Mouse (Mus musculus) large intestine, adult 2 months (tissue): Measurements from ENCODE around the gene Gm17402. TPM values are rescaled to one million over a fixed set of nuclear protein-coding genes. Genes with fewer than 3 reads are reported as not detected.

ENCODE experiments used
- polyA plus RNA-seq: library from polyadenylated mRNA; depleted of rRNA; stranded (reverse); fragments of >200 nt; gene quantifications from 2 replicates; pipeline ENCODE4 v1.2.3, GENCODE M21; 2012; rRNA removed

Gm17402 gene
- polyA plus RNA-seq, 1 experiment = not detected

Other genes with a start within 250 kb of the Gm17402 start
- 0.12 TPM in 1 of 2 replicates, not detected in the other for gene Mlf1, start 1.1 kb downstream of the Gm17402 start, polyA plus RNA-seq
- 18.2 and 20.0 TPM in 2 replicates for gene Gfm1, start 54.9 kb upstream of the Gm17402 start, polyA plus RNA-seq
- 33.1 and 34.9 TPM in 2 replicates for gene Lxn, start 88.8 kb upstream of the Gm17402 start, polyA plus RNA-seq
- gene Rarres1, start 140.4 kb upstream of the Gm17402 start, polyA plus RNA-seq = 0.99 and 1.7 TPM in 2 replicates
- 22.8 and 27.3 TPM in 2 replicates for gene Mfsd1, start 207.6 kb upstream of the Gm17402 start, polyA plus RNA-seq